Mouse (Mus musculus) right cerebral cortex, adult 18-20 months (tissue): ENCODE measurements around the gene Bcl2l12.

Source experiments
- DNase-seq: peaks from one replicate; pipeline ENCODE4 v3.0.0; 2022; ENCODE audit warnings: mixed read lengths

Gene Bcl2l12

DNA sequence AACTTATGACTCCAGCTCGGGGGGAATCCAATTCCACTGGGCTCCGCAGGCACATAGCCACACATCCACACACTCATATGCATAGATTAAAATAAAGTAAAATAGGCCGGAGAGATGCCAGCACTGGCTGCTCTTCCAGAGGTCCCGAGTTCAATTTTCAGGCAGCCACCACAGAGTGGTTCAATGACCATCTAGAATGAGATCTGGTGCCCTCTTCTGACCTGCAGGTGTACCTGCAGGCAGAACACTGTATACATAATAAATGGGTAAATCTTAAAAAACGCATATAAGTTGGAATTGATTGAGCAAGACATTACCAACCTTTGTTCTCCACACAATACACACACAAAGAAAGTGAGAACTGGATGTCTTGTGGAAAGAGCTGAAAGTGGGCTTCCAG lies 42.9 kb downstream of the Bcl2l12 start:
- DNase-seq, result no peak

DNA sequence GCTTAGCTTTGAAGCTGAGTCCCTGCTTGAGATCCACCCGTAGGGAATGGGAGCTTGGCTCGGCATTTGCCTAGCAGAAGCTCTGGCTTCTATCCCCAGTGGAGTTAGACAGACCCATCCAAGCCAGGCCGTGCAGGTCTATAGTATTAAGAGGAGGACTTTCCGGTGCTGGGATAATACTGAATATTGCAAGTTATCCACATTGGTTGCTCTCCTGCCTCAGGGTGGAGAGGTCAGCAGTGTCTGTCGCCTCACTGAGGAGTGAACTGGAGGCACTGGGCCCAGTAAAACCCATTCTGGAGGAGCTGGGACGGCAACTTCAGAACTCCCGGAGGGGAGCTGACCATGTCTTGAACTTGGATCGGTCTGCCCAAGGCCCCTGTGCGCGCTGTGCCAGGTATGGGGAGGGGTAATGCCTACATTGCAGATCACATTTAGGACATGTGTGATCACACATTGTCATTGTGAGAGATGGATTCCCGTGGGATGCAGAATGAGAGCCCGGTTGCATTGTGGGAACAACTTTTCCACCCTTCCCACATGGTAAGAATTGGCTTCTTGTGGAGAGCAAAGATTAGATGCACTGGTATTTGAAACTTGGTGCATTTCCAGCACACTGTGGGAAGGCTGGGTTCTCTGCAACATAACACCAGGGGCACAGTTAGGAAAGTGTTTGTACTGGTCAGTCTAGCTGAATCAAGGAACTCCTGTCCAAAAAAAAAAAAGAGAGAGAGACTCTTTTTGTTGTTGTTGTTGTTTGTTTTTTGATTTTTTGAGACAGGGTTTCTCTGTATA lies 44.2 kb downstream of the Bcl2l12 start:
- no peak for DNase-seq

GRCm38 (mm10) chr7:44953561-44953960 lies 45.0 kb downstream of the Bcl2l12 start:
- DNase-seq, result no peak

DNA sequence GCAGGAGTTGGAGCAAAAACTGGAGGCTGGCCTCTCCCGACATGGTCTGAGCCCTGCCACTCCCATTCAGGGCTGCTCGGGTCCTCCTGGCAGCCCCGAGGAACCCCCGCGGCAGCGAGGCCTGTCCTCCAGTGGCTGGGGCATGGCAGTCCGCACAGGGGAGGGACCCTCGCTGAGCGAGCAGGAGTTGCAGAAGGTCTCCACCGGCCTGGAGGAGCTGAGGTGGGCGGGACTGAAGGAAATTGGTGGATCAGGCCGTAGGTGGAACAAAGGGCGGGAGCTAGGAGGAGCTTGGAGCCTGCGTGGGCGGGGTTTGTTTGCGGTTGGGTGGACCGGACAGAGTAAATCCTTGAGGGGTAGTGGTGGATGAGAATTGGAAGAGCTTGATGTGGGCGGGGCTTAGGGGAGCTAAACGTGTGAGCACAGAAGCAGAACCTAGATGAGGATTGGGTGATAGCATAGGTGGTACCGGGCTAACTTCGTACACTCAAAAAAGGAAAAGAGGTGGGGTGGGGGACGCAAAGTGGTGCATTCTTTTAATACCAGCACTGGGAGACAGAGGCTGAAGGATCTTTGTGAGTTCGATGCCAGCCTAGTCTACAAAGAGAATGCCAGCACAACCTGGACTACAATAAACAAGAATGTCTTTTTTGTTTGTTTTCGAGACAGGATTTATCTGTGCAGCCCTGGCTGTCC lies 45.8 kb downstream of the Bcl2l12 start:
- peak; percentile 90 for DNase-seq

DNA sequence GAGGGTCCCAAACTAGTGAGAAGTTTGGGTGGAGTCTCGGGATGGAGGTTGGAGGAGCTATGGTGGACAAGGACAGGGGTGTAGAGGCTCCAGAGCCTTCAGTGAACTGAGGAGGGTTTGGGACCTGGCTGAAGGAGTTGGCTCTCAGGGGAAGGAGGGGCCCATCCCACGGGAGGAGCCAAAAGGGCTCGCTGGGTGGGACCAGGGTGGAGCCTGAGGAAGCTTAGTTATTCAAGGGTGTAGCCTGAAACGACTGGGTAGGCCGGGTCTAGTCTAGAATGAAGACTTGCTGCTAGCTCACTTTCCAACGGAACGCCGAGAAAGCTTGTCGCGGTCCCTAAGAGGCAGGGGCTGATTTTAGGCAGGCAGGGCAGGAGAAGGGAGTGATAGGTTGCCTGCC lies 46.6 kb downstream of the Bcl2l12 start:
- DNase-seq, result no peak

DNA sequence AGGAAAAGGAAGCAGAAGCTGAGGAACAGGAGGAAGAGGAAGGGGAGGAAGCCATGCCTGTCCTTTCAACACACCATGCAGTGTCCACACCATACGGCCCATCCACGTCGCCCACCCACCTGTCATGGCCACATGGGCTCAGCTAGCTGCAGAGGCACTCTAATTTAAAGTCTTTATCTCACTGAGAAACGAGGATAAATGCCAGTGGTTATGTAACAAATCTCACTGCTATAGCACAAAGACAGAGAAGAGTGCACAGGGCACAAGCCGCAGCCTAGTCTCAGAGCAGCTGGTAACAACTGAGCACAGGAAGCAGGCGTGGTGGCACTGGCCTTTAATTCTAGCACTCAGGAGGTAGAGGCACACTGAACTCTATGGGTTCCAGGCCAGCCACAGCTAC lies 48.6 kb downstream of the Bcl2l12 start:
- no peak for DNase-seq

DNA sequence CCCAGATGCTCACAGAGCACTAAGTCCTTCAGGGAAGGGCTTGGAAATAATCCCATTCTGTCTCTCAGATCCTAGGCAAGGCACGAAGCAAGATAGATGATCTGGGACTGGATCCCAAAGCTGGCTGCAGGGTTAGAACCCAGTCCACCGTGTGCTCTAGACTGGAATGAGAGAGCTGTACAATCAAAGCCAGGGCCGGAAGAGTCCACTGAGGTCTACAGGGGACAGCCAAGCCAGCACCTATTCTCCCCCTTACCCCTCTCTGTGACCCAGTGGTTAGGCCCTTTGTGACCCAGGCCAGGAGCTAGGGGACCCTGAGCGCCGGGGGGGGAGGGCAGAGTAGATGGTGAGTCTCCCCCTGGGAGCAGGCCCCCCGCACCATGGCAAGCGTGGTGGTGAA lies 55.6 kb downstream of the Bcl2l12 start, which contains the start of gene Tsks:
Gene Tsks (plus strand): TSS at position 301 of the 400 bp plus-strand sequence.
- no peak for DNase-seq
